Mouse (Mus musculus): ENCODE results near the gene Crb2. TPM values are rescaled to one million over a fixed set of nuclear protein-coding genes. Genes with fewer than 3 reads are reported as not detected.

Crb2 gene
- polyA plus RNA-seq, 1 experiment from 2014 or later = 31.4 TPM

Other genes with a start within 250 kb of the Crb2 start
- 61.6 and 64.4 TPM in 2 replicates for gene Strbp, start 72.4 kb upstream of the Crb2 start, polyA plus RNA-seq (2016; fragmentation: Nextera tagmentation; extraction: Ambion mirVana)

Measured in midbrain, embryonic 10.5 days (tissue).